Mouse (Mus musculus): Measurements from ENCODE around the gene Hdac7. TPM values are rescaled to one million over a fixed set of nuclear protein-coding genes. Genes with fewer than 3 reads are reported as not detected.

Gene Hdac7
- 5.3 TPM in 2 replicates for polyA plus RNA-seq (2015; fragmentation: Nextera tagmentation; extraction: Ambion mirVana)

DNA sequence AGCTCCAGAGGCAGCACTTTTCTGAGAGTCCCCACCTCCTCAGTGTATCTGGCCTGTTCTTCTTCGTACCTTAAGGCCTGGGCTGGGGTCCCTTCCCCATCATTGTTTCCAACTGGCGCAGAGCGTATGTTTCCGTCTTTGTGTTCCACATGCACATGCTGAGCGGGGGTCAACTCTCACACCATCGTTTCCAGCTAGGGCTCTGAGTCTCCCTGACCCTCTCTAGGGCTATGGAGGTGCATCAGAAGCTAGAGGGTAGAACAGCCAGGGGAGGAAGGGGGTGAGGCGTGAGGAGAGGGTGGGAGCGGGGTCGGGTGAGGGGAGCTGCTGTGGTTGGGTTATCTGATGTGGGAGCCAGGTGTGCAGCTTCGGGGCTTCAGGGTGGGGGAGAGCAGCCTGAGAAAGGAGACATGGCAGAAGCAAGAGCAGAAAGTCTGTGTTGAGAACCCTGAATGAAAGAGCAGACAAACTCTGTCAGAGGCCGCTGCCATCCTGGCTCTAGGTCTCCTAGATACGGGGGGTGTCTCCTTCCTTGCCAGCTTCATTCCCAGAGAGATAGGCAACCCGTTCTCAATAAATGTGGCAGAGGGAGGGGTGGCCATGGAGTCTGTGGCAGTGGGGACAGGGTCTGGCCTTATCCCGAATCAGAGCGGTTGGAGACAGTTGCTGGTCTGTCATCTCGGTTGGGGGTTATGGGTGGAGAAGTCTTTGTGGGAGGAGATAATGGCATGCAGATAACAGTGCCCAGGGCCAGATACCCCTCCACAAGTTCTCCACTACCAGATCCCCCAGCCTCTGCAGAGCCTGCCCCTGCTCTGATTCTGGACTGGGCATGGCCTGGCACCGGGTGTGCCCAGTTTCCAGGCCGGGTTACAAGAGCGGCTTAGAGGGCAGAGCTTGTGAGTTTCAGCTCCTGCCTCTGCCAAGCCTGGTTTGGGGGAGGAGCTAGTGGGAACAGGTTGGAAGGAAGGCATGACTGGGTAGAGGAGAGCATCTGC, at the start of gene Hdac7:
TSS of gene Hdac7 (minus strand) at position 466 of the 998 bp plus-strand sequence.
- no peaks in the 10 kb centered on the region for H3K27me3 ChIP-seq (ENCODE audit: insufficient read depth, low read length)
- H3K4me1 ChIP-seq (ENCODE audit: insufficient read depth): peaks cover 36% of the 10 kb centered on the region
- peak within 1 kb of the TSS; percentile 16; the same call in 1 of the 2 replicates for H3K9ac ChIP-seq (replicated peaks)
- TF ChIP-seq EP300 (IDR thresholded peaks at IDR 0.05; ENCODE audit: low read depth) (peak; percentile 85), CTCF (IDR thresholded peaks at IDR 0.05; ENCODE audit: low read depth) (no peak)
- DNase-seq: no peak
- H3K4me3 ChIP-seq (ENCODE audit: low read depth, low read length): no peak within 1 kb of the TSS
- H3K36me3 ChIP-seq (replicated peaks; ENCODE audit: insufficient read depth, low read length): no peaks in the 10 kb centered on the region
- no peaks in the 10 kb centered on the region for H3K9me3 ChIP-seq (ENCODE audit: low read length)
- ATAC-seq: peak; percentile 32
- H3K27ac ChIP-seq (ENCODE audit: low read depth): 0 out of 2 replicates have a peak within 1 kb of the TSS, but pooled peaks have one; percentile 39
- 47% methylated on average over 19 of the region's 19 CpGs for WGBS (ENCODE audit: insufficient replicate concordance)
- H3K4me2 ChIP-seq (ENCODE audit: low read depth, low read length): peak within 1 kb of the TSS; percentile 42

DNA sequence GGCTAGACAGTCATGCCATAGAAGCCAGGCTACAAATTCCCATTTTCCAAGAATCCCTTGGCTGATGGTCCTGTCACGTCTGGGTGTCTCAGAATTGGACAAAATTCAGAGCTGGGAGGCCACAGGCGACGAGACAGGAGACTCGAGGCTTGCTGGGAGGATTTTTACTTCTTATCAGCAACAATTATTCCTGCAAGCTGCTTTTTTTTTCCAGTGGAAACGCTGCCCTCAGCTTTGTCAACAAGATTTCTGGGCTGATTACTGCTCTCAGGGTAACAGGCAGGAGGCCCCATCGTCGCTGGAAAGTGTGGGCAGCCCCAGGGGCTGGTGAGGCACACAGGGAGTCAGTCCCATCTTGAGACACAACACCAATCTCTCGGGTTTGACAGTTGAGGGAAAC, 48.2 kb upstream of the Hdac7 start:
- ATAC-seq (no peak), DNase-seq (no peak)
- H3K27me3 ChIP-seq (ENCODE audit: insufficient read depth, low read length): peaks cover 2% of the 10 kb centered on the region; the same call in 1 of the 2 replicates
- H3K27ac ChIP-seq (ENCODE audit: low read depth): no peak overlapping the region
- TF ChIP-seq EP300 (IDR thresholded peaks at IDR 0.05; ENCODE audit: low read depth) (no peak), CTCF (IDR thresholded peaks at IDR 0.05; ENCODE audit: low read depth) (no peak)
- H3K4me3 ChIP-seq (ENCODE audit: low read depth, low read length): no peak overlapping the region
- H3K4me1 ChIP-seq (ENCODE audit: insufficient read depth): no peaks in the 10 kb centered on the region
- no peaks in the 10 kb centered on the region for H3K9me3 ChIP-seq (ENCODE audit: low read length)
- no peaks in the 10 kb centered on the region for H3K36me3 ChIP-seq (replicated peaks; ENCODE audit: insufficient read depth, low read length)
- H3K9ac ChIP-seq (replicated peaks): no peak overlapping the region
- H3K4me2 ChIP-seq (ENCODE audit: low read depth, low read length): no peak overlapping the region
- 29% methylated on average over 8 of the region's 8 CpGs for WGBS (ENCODE audit: insufficient replicate concordance)

DNA sequence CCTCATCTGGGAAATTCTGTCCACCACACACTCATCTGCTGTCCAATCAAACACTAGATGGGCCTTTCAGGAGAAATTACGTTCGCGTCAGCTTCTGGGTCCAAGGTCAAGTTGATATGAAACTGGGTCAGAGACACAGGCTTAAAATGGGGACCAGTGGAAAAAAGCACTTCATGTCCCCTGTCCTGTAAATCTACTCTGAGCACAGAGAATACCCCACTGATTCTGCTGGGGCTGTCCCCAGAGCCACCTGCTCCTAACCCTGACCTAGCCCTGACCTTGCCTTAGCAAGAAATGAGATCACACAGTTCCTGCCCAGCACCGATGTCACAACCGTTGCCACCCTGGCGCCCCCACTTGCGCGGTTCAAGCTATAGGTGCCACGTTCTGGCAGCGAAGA, 46.1 kb upstream of the Hdac7 start:
- H3K27me3 ChIP-seq (ENCODE audit: insufficient read depth, low read length): peaks cover 2% of the 10 kb centered on the region; the same call in 1 of the 2 replicates
- no peak overlapping the region for H3K4me3 ChIP-seq (ENCODE audit: low read depth, low read length)
- H3K27ac ChIP-seq (ENCODE audit: low read depth): no peak overlapping the region
- no peak for ATAC-seq
- DNase-seq: no peak
- WGBS (ENCODE audit: insufficient replicate concordance): 74% methylated on average over 10 of the region's 10 CpGs
- H3K4me1 ChIP-seq (ENCODE audit: insufficient read depth): no peaks in the 10 kb centered on the region
- no peak overlapping the region for H3K4me2 ChIP-seq (ENCODE audit: low read depth, low read length)
- H3K9ac ChIP-seq (replicated peaks): no peak overlapping the region
- H3K36me3 ChIP-seq (replicated peaks; ENCODE audit: insufficient read depth, low read length): no peaks in the 10 kb centered on the region
- TF ChIP-seq CTCF (IDR thresholded peaks at IDR 0.05; ENCODE audit: low read depth) (no peak), EP300 (IDR thresholded peaks at IDR 0.05; ENCODE audit: low read depth) (no peak)
- H3K9me3 ChIP-seq (ENCODE audit: low read length): no peaks in the 10 kb centered on the region

DNA sequence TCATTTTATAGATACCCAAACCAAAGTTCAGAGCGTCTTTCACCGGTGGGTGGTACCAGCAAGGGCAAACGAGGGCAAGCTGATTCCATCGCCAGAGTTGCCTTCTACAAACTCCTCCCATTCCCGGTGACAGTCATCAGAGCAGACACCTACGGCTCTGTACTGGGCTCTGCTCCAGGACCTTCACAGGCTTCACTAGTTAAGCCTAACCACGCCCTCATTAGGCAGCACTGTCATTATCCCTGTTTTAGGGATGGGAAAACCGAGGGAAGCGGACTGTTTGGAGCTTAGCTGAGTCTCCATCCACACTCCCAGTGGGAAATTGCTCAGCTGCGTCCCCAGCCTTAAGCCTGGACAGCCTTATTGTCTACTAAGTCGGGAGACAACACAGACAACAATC, 45.7 kb upstream of the Hdac7 start:
- H3K36me3 ChIP-seq (replicated peaks; ENCODE audit: insufficient read depth, low read length): no peaks in the 10 kb centered on the region
- peaks cover 2% of the 10 kb centered on the region; the same call in 1 of the 2 replicates for H3K27me3 ChIP-seq (ENCODE audit: insufficient read depth, low read length)
- no peaks in the 10 kb centered on the region for H3K4me1 ChIP-seq (ENCODE audit: insufficient read depth)
- no peak for ATAC-seq
- 72% methylated on average over 11 of the region's 11 CpGs for whole genome bisulfite sequencing (ENCODE audit: insufficient replicate concordance)
- H3K27ac ChIP-seq (ENCODE audit: low read depth): no peak overlapping the region
- H3K9me3 ChIP-seq (ENCODE audit: low read length): no peaks in the 10 kb centered on the region
- TF ChIP-seq EP300 (IDR thresholded peaks at IDR 0.05; ENCODE audit: low read depth): no peak
- no peak for TF ChIP-seq CTCF (IDR thresholded peaks at IDR 0.05; ENCODE audit: low read depth)
- DNase-seq: no peak
- H3K9ac ChIP-seq (replicated peaks): no peak overlapping the region
- H3K4me3 ChIP-seq (ENCODE audit: low read depth, low read length): no peak overlapping the region
- no peak overlapping the region for H3K4me2 ChIP-seq (ENCODE audit: low read depth, low read length)

DNA sequence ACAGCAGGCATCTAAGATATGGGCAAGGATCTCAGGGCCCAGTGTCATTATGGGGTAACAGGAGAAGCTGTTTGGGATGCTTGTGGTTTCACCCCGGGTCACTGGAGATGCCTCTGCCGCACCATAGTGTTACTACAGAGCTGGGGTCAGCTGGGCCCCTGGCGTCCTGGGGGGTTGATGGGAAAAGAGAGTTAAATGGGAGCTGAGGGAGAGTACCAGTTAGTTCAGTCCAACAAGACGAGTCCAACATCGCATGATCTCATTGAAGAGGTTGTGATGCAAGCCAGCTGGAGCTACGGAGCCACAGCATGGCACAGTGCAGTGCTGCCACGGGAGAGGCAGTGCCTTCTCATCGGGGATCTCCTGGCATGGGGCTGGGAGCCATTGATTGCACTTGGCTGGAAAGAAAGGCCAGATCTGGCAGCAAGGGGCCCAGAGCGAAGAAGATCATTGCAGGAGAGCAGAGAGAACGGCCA, 43.3 kb upstream of the Hdac7 start:
- Histone ChIP-seq H3K36me3 (replicated peaks; ENCODE audit: insufficient read depth, low read length) (no peaks in the 10 kb centered on the region), H3K27me3 (ENCODE audit: insufficient read depth, low read length) (no peaks in the 10 kb centered on the region), H3K9ac (replicated peaks) (no peak overlapping the region), H3K27ac (ENCODE audit: low read depth) (no peak overlapping the region), H3K9me3 (ENCODE audit: low read length) (no peaks in the 10 kb centered on the region), H3K4me3 (ENCODE audit: low read depth, low read length) (no peak overlapping the region), H3K4me1 (ENCODE audit: insufficient read depth) (no peaks in the 10 kb centered on the region), H3K4me2 (ENCODE audit: low read depth, low read length) (no peak overlapping the region)
- no peak for DNase-seq
- WGBS (ENCODE audit: insufficient replicate concordance): 76% methylated on average over 10 of the region's 10 CpGs
- TF ChIP-seq CTCF (IDR thresholded peaks at IDR 0.05; ENCODE audit: low read depth): no peak
- TF ChIP-seq EP300 (IDR thresholded peaks at IDR 0.05; ENCODE audit: low read depth): no peak
- no peak for ATAC-seq

DNA sequence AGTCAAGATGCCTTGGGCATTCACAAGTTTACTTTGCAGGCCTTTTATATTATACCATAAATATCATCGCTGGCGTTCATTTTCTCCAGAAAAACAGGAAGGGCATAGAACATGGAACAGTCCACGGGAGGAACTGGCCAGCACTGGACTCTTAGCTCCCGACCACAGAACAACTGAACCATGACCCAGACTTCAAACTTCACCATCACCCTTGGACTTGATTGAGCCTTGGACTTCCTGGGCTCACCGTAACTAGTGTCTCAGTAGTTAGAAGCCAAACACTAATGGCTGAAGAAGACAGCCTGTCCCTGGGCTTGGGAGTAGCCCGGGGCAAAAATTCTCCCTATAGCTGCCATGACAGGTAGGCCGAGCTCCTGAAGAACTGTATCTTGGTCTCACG, 37.1 kb upstream of the Hdac7 start:
- H3K9ac ChIP-seq (replicated peaks): no peak overlapping the region
- H3K4me3 ChIP-seq (ENCODE audit: low read depth, low read length): no peak overlapping the region
- H3K27me3 ChIP-seq (ENCODE audit: insufficient read depth, low read length): no peaks in the 10 kb centered on the region
- H3K36me3 ChIP-seq (replicated peaks; ENCODE audit: insufficient read depth, low read length): no peaks in the 10 kb centered on the region
- no peaks in the 10 kb centered on the region for H3K4me1 ChIP-seq (ENCODE audit: insufficient read depth)
- TF ChIP-seq EP300 (IDR thresholded peaks at IDR 0.05; ENCODE audit: low read depth): no peak
- no peak for TF ChIP-seq CTCF (IDR thresholded peaks at IDR 0.05; ENCODE audit: low read depth)
- no peak overlapping the region for H3K27ac ChIP-seq (ENCODE audit: low read depth)
- no peak overlapping the region for H3K4me2 ChIP-seq (ENCODE audit: low read depth, low read length)
- no peaks in the 10 kb centered on the region for H3K9me3 ChIP-seq (ENCODE audit: low read length)
- WGBS (ENCODE audit: insufficient replicate concordance): 72% methylated on average over 8 of the region's 8 CpGs
- DNase-seq (no peak), ATAC-seq (no peak)

Measured in liver, postnatal 0 days (tissue).